Mouse (Mus musculus) kidney, embryonic 14.5 days (tissue): ENCODE measurements around the gene Gm47959. TPM values are rescaled to one million over a fixed set of nuclear protein-coding genes. Genes with fewer than 3 reads are reported as not detected.
A peak's percentile ranks its signal among the peaks of the same experiment; 100 is the strongest.

Experiments used
- ATAC-seq: fragments of 200-750 bp; cut with Nextera tagmentation; 2 replicates; pipeline ENCODE4 v1.8.0; 2017; ENCODE audit warnings: moderate number of reproducible peaks, mild to moderate bottlenecking, moderate TSS enrichment, moderate library complexity; ENCODE audit not compliant: low FRiP score, low TSS enrichment
- H3K27ac ChIP-seq: fragments of 300-500 bp; sonication (generic); 2 replicates; pipeline ENCODE4 v1.5.1; 2014; ENCODE audit warnings: low read depth, mild to moderate bottlenecking, low read length, moderate library complexity, mixed read lengths
- H3K27me3 ChIP-seq: fragments of 300-500 bp; sonication (generic); 2 replicates; pipeline ENCODE4 v1.6.1; 2014; ENCODE audit warnings: mild to moderate bottlenecking, low read length; ENCODE audit not compliant: control insufficient read depth, insufficient read depth
- H3K36me3 ChIP-seq: fragments of 300-500 bp; sonication (generic); 2 replicates; pipeline ENCODE4 v1.6.1; 2014; ENCODE audit warnings: low read length, mixed read lengths; ENCODE audit not compliant: control insufficient read depth, insufficient read depth
- H3K4me1 ChIP-seq: fragments of 300-500 bp; sonication (generic); 2 replicates; pipeline ENCODE4 v1.6.1; 2014; ENCODE audit warnings: low read length, mixed read lengths; ENCODE audit not compliant: control insufficient read depth, insufficient read depth
- H3K4me2 ChIP-seq: fragments of 300-500 bp; sonication (generic); replicated peaks from 2 replicates; pipeline ENCODE4 v1.6.1; 2014; ENCODE audit warnings: low read depth, mild to moderate bottlenecking, low read length
- H3K4me3 ChIP-seq: fragments of 300-500 bp; sonication (generic); 2 replicates; pipeline ENCODE4 v1.5.1; 2014; ENCODE audit warnings: mild to moderate bottlenecking, low read length
- H3K9ac ChIP-seq: fragments of 300-500 bp; sonication (generic); 2 replicates; pipeline ENCODE4 v1.6.1; 2014; ENCODE audit warnings: low read depth, mild to moderate bottlenecking, low read length, moderate library complexity
- H3K9me3 ChIP-seq: fragments of 300-500 bp; sonication (generic); 2 replicates; pipeline ENCODE4 v1.6.1; 2016; ENCODE audit warnings: low read length; ENCODE audit not compliant: control insufficient read depth
- WGBS: fragments of 180-500 bp; shearing (Covaris S2); extraction: QIAGEN DNeasy Blood & Tissue Kit; methylation state at CpG from one replicate; pipeline ENCODE4 v1.1.7; 2014; 5-methylcytosine and 5-hydroxymethylcytosine counted together
- polyA plus RNA-seq: library from polyadenylated mRNA; unstranded; fragments of >200 nt; fragmentation: Nextera tagmentation; extraction: Ambion mirVana; gene quantifications from 2 replicates; pipeline ENCODE4 v1.2.1, GENCODE M21; 2014

Gene Gm47959
- polyA plus RNA-seq, 1 experiment from 2014 or later, result not detected

DNA sequence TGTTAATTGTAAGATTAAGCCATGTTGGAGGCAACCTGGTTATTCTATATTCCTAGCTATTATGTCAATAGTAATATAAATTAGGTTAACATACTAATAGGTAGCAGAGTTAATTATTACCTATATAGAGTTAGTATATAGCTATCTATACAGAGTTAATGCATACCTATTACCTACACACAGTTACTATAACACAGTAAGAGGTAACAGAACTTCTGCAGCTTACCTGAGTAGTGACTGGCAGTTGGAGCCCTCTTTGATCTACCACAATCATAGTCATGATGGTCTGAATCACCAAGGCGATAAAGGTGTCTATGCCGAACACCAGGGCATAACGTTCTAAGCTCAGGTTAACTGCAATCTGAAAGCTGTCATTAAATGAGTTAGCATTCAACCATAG is 14.1 kb downstream of the Gm47959 start:
- Histone ChIP-seq H3K27me3 (no peaks in the 10 kb centered on the region), H3K4me1 (no peaks in the 10 kb centered on the region), H3K4me2 (no peak overlapping the region), H3K9me3 (no peaks in the 10 kb centered on the region), H3K36me3 (no peaks in the 10 kb centered on the region), H3K9ac (no peak overlapping the region), H3K4me3 (no peak overlapping the region), H3K27ac (no peak overlapping the region)
- ATAC-seq, result no peak
- 87% methylated on average over 3 of the region's 3 CpGs for WGBS

DNA sequence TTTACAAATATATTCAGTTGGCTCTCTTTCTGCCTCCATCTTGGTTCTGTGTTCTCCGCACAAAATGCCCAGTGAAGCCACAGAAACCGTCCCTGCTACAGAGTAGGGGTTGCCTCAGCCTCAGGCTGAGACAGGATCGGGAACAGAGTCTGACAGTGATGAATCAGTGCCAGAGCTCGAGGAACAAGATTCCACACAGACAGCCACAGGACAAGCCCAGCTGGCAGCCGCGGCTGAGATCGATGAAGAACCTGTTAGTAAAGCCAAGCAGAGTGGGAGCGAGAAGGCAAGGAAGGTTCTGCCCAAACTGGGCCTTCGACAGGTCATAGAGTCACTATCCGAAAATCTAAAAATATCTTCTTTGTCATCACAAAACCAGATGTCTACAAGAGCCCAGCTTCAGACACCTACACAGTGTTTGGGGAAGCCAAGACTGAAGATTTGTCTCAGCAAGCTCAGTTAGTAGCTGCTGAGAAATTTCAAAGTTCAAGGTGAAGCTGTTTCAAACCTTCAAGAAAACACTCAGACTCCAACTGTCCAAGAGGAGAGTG is 15.1 kb downstream of the Gm47959 start:
- H3K4me3 ChIP-seq, result no peak overlapping the region
- H3K27me3 ChIP-seq, result no peaks in the 10 kb centered on the region
- 87% methylated on average over 10 of the region's 10 CpGs for WGBS
- H3K9me3 ChIP-seq, result no peaks in the 10 kb centered on the region
- H3K27ac ChIP-seq, result no peak overlapping the region
- no peaks in the 10 kb centered on the region for H3K4me1 ChIP-seq
- ATAC-seq, result no peak
- no peaks in the 10 kb centered on the region for H3K36me3 ChIP-seq
- no peak overlapping the region for H3K9ac ChIP-seq
- no peak overlapping the region for H3K4me2 ChIP-seq

DNA sequence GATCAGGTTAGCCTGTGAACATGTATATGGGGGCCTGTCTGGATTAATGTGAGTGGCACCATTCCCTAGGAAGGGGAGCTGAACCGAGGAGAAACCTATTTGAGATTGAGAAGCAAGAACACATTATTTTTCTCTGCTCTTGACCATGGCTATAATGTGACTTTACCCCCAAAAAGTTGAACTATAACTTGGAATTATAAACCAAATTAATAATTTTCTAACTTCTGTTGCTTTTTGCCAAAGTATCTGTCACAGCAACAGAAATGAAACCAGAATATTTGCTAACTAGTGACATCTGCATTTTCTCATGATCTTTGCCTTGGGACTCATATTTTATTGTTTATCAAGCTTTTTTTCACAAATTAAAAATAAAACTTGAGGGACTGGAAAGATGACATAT is 16.2 kb downstream of the Gm47959 start:
- Histone ChIP-seq H3K4me1 (no peaks in the 10 kb centered on the region), H3K27me3 (no peaks in the 10 kb centered on the region), H3K4me2 (no peak overlapping the region), H3K27ac (no peak overlapping the region), H3K9me3 (no peaks in the 10 kb centered on the region), H3K4me3 (no peak overlapping the region), H3K36me3 (no peaks in the 10 kb centered on the region), H3K9ac (no peak overlapping the region)
- no peak for ATAC-seq
- 53% methylated on average over 1 of the region's 1 CpGs for WGBS

DNA sequence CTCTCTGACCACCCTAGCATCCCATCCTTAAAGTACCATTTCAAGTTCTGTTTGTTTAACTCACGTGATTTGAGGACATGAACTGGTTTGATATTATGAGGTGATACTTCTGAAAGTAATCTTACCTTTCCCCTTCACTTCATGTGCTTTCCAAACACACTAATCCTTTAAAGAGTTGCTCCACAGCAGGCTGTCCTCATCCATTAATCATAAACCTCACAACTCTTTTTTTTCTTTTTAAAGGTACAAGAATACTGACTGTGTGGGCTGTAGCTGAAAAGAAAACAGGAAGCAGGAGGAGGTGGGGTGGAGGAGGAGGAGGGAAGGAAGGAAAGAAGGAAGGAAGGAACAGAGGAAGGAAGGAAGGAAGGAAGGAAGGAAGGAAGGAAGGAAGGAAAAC is 31.6 kb downstream of the Gm47959 start:
- ATAC-seq, result no peak
- Histone ChIP-seq H3K4me3 (no peak overlapping the region), H3K4me1 (no peaks in the 10 kb centered on the region), H3K9me3 (no peaks in the 10 kb centered on the region), H3K36me3 (no peaks in the 10 kb centered on the region), H3K4me2 (no peak overlapping the region), H3K27ac (no peak overlapping the region), H3K9ac (no peak overlapping the region), H3K27me3 (no peaks in the 10 kb centered on the region)
- WGBS, result 55% methylated on average over 1 of the region's 1 CpGs

DNA sequence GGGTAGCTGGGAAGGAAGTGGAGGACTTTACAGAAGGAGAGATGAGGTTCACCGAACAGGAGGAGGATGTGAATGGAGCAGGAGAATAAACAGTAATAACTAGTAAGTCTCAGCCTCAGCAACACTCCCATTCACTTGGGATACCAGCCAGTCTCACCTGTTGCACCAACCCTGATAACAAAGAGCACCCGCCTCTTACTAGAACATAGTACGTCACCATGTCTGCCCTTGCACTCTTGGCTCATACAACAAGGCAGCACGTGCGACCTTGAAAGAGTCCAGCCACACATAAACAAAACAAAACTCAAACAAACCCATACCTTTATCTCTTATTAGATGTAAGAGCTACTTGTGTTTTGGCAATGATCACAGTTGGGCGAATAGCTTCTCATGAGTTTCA is 32.2 kb downstream of the Gm47959 start:
- H3K4me3 ChIP-seq, result no peak overlapping the region
- no peak overlapping the region for H3K27ac ChIP-seq
- ATAC-seq, result no peak
- no peaks in the 10 kb centered on the region for H3K9me3 ChIP-seq
- H3K4me2 ChIP-seq, result no peak overlapping the region
- 89% methylated on average over 6 of the region's 6 CpGs for WGBS
- no peaks in the 10 kb centered on the region for H3K4me1 ChIP-seq
- no peak overlapping the region for H3K9ac ChIP-seq
- no peaks in the 10 kb centered on the region for H3K36me3 ChIP-seq
- H3K27me3 ChIP-seq, result no peaks in the 10 kb centered on the region

DNA sequence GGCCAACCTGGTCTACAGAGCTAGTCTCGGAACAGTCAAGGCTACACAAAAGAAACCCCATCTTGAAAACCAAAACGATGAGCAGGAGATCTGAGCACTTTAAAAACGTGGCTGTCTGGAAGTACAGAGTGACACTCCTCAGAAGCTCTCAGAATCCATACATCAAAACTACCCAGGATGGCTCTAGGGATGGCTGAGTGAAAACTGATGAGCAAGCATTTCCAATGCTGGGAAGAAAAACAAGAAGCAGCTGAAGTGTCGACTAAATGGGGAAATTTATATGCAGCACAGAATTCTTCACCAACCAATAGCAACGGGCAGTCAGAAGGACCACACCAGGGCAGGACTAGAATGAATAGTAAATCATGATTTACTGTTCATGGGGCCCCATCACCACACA is 34.2 kb downstream of the Gm47959 start:
- H3K9me3 ChIP-seq, result no peaks in the 10 kb centered on the region
- WGBS, result 39% methylated on average over 5 of the region's 5 CpGs

DNA sequence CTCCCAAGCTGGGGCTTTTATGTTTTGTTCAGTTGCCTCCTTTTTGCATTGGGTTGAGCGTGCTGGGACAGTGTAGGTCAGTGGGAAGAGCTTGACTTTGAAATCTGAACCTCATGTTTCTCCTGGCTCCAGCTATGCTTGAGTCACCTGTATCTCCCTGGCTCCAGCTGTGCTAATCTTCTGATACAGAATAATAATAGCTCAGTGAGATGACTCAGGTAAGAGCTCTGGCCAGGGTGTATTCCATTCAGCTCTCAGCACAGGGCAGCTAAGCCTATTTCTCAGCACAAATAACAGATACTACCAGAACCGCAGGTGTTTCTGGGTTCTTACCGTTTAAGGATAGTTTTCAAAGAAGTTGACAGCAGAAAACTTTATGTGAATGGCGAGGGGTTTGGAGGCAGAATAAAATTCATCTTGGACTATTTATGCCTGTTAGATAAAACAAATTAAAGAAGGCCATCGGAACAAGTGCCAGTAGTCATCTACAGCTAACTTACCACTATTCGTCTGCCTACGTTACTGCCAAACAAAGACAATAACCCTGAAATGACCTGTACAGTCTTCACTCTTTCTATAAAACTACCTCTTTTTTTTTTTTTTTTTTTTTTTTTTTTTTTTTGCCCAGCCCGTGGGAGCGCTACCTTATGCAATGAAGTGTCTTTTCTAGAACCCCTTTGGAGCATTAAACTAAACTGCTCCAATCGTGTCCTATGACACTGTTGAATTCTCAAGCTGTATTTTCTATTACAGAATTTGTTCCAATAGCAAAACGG is 36.7 kb downstream of the Gm47959 start:
- no peak overlapping the region for H3K27ac ChIP-seq
- 75% methylated on average over 11 of the region's 11 CpGs for WGBS
- no peak for ATAC-seq
- no peaks in the 10 kb centered on the region for H3K36me3 ChIP-seq
- peak overlapping the region; percentile 65; the same call in 1 of the 2 replicates for H3K4me2 ChIP-seq
- no peaks in the 10 kb centered on the region for H3K4me1 ChIP-seq
- H3K9ac ChIP-seq, result no peak overlapping the region
- no peaks in the 10 kb centered on the region for H3K27me3 ChIP-seq
- no peak overlapping the region; the same call in 1 of the 2 replicates for H3K4me3 ChIP-seq
- H3K9me3 ChIP-seq, result no peaks in the 10 kb centered on the region

More for the DNA sequence above, 34.2 kb downstream of the Gm47959 start:
- H3K27me3 ChIP-seq, result no peaks in the 10 kb centered on the region
- H3K4me3 ChIP-seq, result no peak overlapping the region
- no peak overlapping the region for H3K27ac ChIP-seq
- H3K9ac ChIP-seq, result no peak overlapping the region
- H3K4me2 ChIP-seq, result no peak overlapping the region
- no peaks in the 10 kb centered on the region for H3K4me1 ChIP-seq
- ATAC-seq, result peak; percentile 18; the same call in 1 of the 2 replicates
- no peaks in the 10 kb centered on the region for H3K36me3 ChIP-seq

DNA sequence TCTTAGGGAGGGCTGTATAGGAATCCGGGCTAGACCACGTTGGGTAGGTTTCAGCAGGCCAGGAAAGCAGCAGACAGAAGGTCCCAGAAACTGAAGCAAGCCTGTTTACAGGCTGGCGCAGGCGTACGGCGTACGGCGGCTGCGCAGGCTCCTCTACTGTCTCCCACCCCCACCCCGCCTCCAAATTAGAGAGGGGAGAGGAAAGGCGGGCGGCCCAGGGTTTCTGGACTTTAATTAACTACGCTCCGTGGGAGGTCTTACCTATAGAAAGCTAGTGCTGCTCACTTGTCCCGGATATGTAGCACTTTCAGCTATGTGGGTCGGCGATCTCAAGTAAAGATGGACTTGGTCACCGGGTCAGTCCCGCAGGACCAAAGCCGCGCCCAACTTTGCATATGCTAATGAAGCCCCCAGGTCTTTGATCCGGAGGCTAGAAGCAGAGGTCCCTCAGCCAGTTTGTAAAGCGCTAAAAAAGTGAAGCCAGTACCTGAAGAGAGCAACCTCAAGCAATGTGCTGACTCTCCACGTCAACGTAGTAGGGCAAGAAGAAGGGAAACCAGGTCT is 37.8 kb downstream of the Gm47959 start, which contains the start of gene Slc19a3:
Gene Slc19a3 (minus strand): TSS at position 340 of the 564 bp plus-strand sequence.
- H3K9ac ChIP-seq, result peak within 1 kb of the TSS; percentile 48; the same call in 1 of the 2 replicates
- no peaks in the 10 kb centered on the region for H3K27me3 ChIP-seq
- peak within 1 kb of the TSS; percentile 49 for H3K4me3 ChIP-seq
- peak within 1 kb of the TSS; percentile 65 for H3K4me2 ChIP-seq
- H3K36me3 ChIP-seq, result no peaks in the 10 kb centered on the region
- no peaks in the 10 kb centered on the region for H3K9me3 ChIP-seq
- no peaks in the 10 kb centered on the region for H3K4me1 ChIP-seq
- H3K27ac ChIP-seq, result no peak within 1 kb of the TSS
- peak; percentile 91 for ATAC-seq
- WGBS, result under 1% methylated on average over 25 of the region's 25 CpGs

DNA sequence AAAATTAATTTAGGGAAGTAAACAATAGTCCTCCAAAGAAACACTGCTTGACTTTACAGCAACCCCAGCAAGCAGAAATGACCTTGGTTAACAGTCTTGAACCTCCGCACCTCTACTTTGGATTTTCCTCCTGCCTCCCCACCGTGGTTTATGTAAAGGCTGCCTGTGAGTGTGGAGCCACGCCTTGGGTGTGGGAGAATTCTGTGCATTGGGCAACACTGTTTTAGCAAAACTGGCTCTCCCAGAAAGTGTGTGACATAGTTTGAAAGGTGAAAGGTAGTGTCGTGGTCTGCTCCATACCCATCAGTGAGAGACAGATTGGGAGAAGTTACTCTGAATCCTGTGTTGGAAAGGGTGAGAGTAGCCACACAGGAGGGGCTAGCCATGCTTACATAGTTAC is 38.7 kb downstream of the Gm47959 start:
- 79% methylated on average over 4 of the region's 4 CpGs for WGBS

More for the DNA sequence above, 38.7 kb downstream of the Gm47959 start:
- ATAC-seq, result no peak
- Histone ChIP-seq H3K4me2 (no peak overlapping the region), H3K4me3 (no peak overlapping the region), H3K4me1 (no peaks in the 10 kb centered on the region), H3K27ac (no peak overlapping the region), H3K9me3 (no peaks in the 10 kb centered on the region), H3K9ac (no peak overlapping the region), H3K27me3 (no peaks in the 10 kb centered on the region), H3K36me3 (no peaks in the 10 kb centered on the region)
